Mouse (Mus musculus) thymus, postnatal 10 days (tissue): ENCODE results near the gene Pde9a.

ENCODE experiments used
- DNase-seq, 2 experiments: peaks; one replicate each; pipeline ENCODE4 v3.0.0; 2021; ENCODE audit warnings: low spot score in 2 of 2

Pde9a gene

GRCm38 (mm10) chr17:31466854-31467253 lies 80.8 kb downstream of the Pde9a start:
- no peak for DNase-seq

GRCm38 (mm10) chr17:31468496-31468895 lies 82.5 kb downstream of the Pde9a start:
- no peak for DNase-seq

GRCm38 (mm10) chr17:31470766-31471418 lies 84.9 kb downstream of the Pde9a start:
- DNase-seq: no peak

- DNase-seq: no peak
Measured at GRCm38 (mm10) chr17:31474388-31474787, 88.4 kb downstream of the Pde9a start.

GRCm38 (mm10) chr17:31478606-31479005 lies 92.6 kb downstream of the Pde9a start:
- no peak for DNase-seq

GRCm38 (mm10) chr17:31479108-31479844 lies 93.3 kb downstream of the Pde9a start:
- DNase-seq: no peak

GRCm38 (mm10) chr17:31486616-31487198 lies 100.7 kb downstream of the Pde9a start:
- no peak for DNase-seq

- DNase-seq: no peak
Measured at GRCm38 (mm10) chr17:31487433-31488060, 101.5 kb downstream of the Pde9a start.

GRCm38 (mm10) chr17:31491355-31491754 lies 105.3 kb downstream of the Pde9a start:
- DNase-seq: no peak

- peak; percentile 38 to 82 for DNase-seq
Measured at GRCm38 (mm10) chr17:31492416-31492815, 106.4 kb downstream of the Pde9a start.

GRCm38 (mm10) chr17:31494989-31495388 lies 109.0 kb downstream of the Pde9a start:
- DNase-seq: no peak

- DNase-seq: no peak
Measured at GRCm38 (mm10) chr17:31497726-31498125, 111.7 kb downstream of the Pde9a start.

GRCm38 (mm10) chr17:31499725-31500124 lies 113.7 kb downstream of the Pde9a start:
- no peak for DNase-seq

- DNase-seq: no peak
Measured at GRCm38 (mm10) chr17:31500416-31500815, 114.4 kb downstream of the Pde9a start.

- no peak for DNase-seq
Measured at GRCm38 (mm10) chr17:31500908-31501307, 114.9 kb downstream of the Pde9a start.

- no peak for DNase-seq
Measured at GRCm38 (mm10) chr17:31502261-31502927, 116.4 kb downstream of the Pde9a start.

GRCm38 (mm10) chr17:31503337-31503736 lies 117.3 kb downstream of the Pde9a start:
- no peak for DNase-seq

- DNase-seq: no peak
Measured at GRCm38 (mm10) chr17:31503936-31504335, 117.9 kb downstream of the Pde9a start.

GRCm38 (mm10) chr17:31505013-31505412 lies 119.0 kb downstream of the Pde9a start:
- DNase-seq: no peak

- no peak for DNase-seq
Measured at GRCm38 (mm10) chr17:31506282-31506681, 120.3 kb downstream of the Pde9a start.

GRCm38 (mm10) chr17:31510944-31511343 lies 124.9 kb downstream of the Pde9a start:
- DNase-seq: no peak
